Mouse (Mus musculus) erythroid progenitor cell, adult 5-6 weeks (primary cell): ENCODE data around the gene Spata7. TPM values are rescaled to one million over a fixed set of nuclear protein-coding genes. Genes with fewer than 3 reads are reported as not detected.

Experiments
- total RNA-seq, 2 experiments: library from RNA; stranded (forward) in 1 of 2; stranded (reverse) in 1 of 2; fragments of 150-400 nt in 1 of 2; fragments of 186-747, 209-891 nt in 1 of 2; gene quantifications; 2 replicates each; pipeline versions ENCODE4 v1.2.3 to v1.2.4; 2015 to 2017; ENCODE audit warnings: low replicate concordance in 2 of 2

The Spata7 gene
- total RNA-seq, 2 experiments from 2014 or later, result 3.2 to 8.4 TPM

Other genes starting within 250 kb of the Spata7 start
- not detected in 2 replicates for gene Kcnk10, start 49.8 kb upstream of the Spata7 start, total RNA-seq (2015; ENCODE audit: low replicate concordance)
- gene Kcnk10, start 49.8 kb upstream of the Spata7 start, total RNA-seq (2017; ENCODE audit: low replicate concordance), result not detected in 2 replicates
- 7.5 TPM in 1 of 2 replicates, not detected in the other for gene Ptpn21, start 109.2 kb downstream of the Spata7 start, total RNA-seq (2015; ENCODE audit: low replicate concordance)
- 1.7 and 3.7 TPM in 2 replicates for gene Ptpn21, start 109.2 kb downstream of the Spata7 start, total RNA-seq (2017; ENCODE audit: low replicate concordance)
- gene Zc3h14, start 118.8 kb downstream of the Spata7 start, total RNA-seq (2015; ENCODE audit: low replicate concordance), result 54.4 and 127 TPM in 2 replicates
- 53.1 TPM in 2 replicates for gene Zc3h14, start 118.8 kb downstream of the Spata7 start, total RNA-seq (2017; ENCODE audit: low replicate concordance)